Mouse (Mus musculus) right cerebral cortex, postnatal 25 days (tissue): ENCODE data around the gene Btd.

Experiments used
- DNase-seq: peaks from one replicate; pipeline ENCODE4 v3.0.0; 2022

Gene Btd

GRCm38 (mm10) chr14:31650347-31650746, 9.5 kb downstream of the Btd start:
- DNase-seq = no peak

GRCm38 (mm10) chr14:31651206-31651605, 10.4 kb downstream of the Btd start:
- DNase-seq = no peak

- no peak for DNase-seq
Observed at GRCm38 (mm10) chr14:31652106-31652505, 11.3 kb downstream of the Btd start.

- DNase-seq = no peak
Observed at GRCm38 (mm10) chr14:31652624-31653023, 11.8 kb downstream of the Btd start.

GRCm38 (mm10) chr14:31653101-31653875, 12.5 kb downstream of the Btd start:
- no peak for DNase-seq

GRCm38 (mm10) chr14:31654816-31655215, 14.0 kb downstream of the Btd start:
- no peak for DNase-seq

- no peak for DNase-seq
Observed at GRCm38 (mm10) chr14:31655406-31655805, 14.6 kb downstream of the Btd start.

- no peak for DNase-seq
Observed at GRCm38 (mm10) chr14:31656386-31656785, 15.6 kb downstream of the Btd start.

- peak; percentile 73 for DNase-seq
Observed at GRCm38 (mm10) chr14:31656857-31657645, 16.2 kb downstream of the Btd start.

- DNase-seq = no peak
Observed at GRCm38 (mm10) chr14:31658126-31658680, 17.4 kb downstream of the Btd start.

- DNase-seq = no peak
Observed at GRCm38 (mm10) chr14:31659501-31660181, 18.8 kb downstream of the Btd start.

GRCm38 (mm10) chr14:31660312-31661093, 19.7 kb downstream of the Btd start:
- no peak for DNase-seq

GRCm38 (mm10) chr14:31661671-31662554, 21.1 kb downstream of the Btd start:
- peak; percentile 89 for DNase-seq

- no peak for DNase-seq
Observed at GRCm38 (mm10) chr14:31662555-31663211, 21.9 kb downstream of the Btd start.

- no peak for DNase-seq
Observed at GRCm38 (mm10) chr14:31663376-31664099, 22.7 kb downstream of the Btd start.

- no peak for DNase-seq
Observed at GRCm38 (mm10) chr14:31664100-31664902, 23.5 kb downstream of the Btd start.

GRCm38 (mm10) chr14:31664903-31665565, 24.2 kb downstream of the Btd start:
- DNase-seq = no peak

- no peak for DNase-seq
Observed at GRCm38 (mm10) chr14:31665566-31665940, 24.7 kb downstream of the Btd start.
